Mouse (Mus musculus): ENCODE measurements around the gene Stau1.

DNA sequence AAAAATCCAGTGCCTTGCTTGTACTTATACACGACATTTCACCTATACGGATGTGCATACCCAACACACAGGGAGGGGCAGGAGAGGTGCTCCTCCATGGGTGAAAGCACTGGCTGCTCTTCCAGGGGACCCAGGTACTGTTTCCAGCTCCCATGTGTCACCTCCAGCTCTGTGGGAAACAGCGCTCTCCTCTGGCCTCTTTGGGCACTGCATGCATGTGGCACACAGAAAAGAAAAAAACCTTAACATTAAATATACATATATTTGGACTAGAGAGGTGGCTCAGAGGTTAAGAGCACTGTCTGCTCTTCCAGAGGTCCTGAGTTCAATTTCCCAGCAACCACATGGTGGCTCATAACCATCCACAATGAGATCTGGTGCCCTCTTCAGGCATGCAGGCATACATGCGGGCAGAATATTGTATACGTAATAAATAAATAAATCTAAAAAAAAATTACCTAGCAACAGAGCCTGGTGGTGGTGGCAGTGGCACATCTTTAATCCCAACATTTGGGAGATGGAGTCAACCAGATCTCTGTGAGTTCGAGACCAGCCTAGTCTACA lies 92.3 kb downstream of the Stau1 start:
- TF ChIP-seq POLR2A (IDR thresholded peaks at IDR 0.05; ENCODE audit: insufficient read depth, low read depth, low read length): no peak
- TF ChIP-seq CTCF (IDR thresholded peaks at IDR 0.05): peak; percentile 31
